Mouse (Mus musculus): Measurements from ENCODE around the gene Pacs1.
A peak's percentile ranks its signal among the peaks of the same experiment; 100 is the strongest.
"Not testable (repeated sequence)": the region's sequence is repeated elsewhere in the genome, so short reads cannot be mapped to it uniquely, and the experiment has no call there.

The Pacs1 gene

GRCm38 (mm10) chr19:5267015-5267414 is 5.9 kb downstream of the Pacs1 start:
- DNase-seq, result no peak

- no peak for DNase-seq
Observed at GRCm38 (mm10) chr19:5257140-5257539, 15.8 kb downstream of the Pacs1 start.

- not testable (repeated sequence) for DNase-seq
Observed at GRCm38 (mm10) chr19:5236981-5237380, 35.9 kb downstream of the Pacs1 start.

- no peak for DNase-seq
Observed at GRCm38 (mm10) chr19:5232696-5233095, 40.2 kb downstream of the Pacs1 start.

GRCm38 (mm10) chr19:5230110-5230509 is 42.8 kb downstream of the Pacs1 start:
- no peak for DNase-seq

GRCm38 (mm10) chr19:5224624-5225023 is 48.3 kb downstream of the Pacs1 start:
- no peak for DNase-seq

GRCm38 (mm10) chr19:5224077-5224476 is 48.8 kb downstream of the Pacs1 start:
- DNase-seq, result no peak

- no peak for DNase-seq
Observed at GRCm38 (mm10) chr19:5221926-5222325, 51.0 kb downstream of the Pacs1 start.

- not testable (repeated sequence) for DNase-seq
Observed at GRCm38 (mm10) chr19:5221219-5221723, 51.6 kb downstream of the Pacs1 start.

GRCm38 (mm10) chr19:5220389-5220788 is 52.5 kb downstream of the Pacs1 start:
- DNase-seq, result no peak

GRCm38 (mm10) chr19:5201691-5202090 is 71.2 kb downstream of the Pacs1 start:
- no peak for DNase-seq

- not testable (repeated sequence) for DNase-seq
Observed at GRCm38 (mm10) chr19:5200617-5201016, 72.3 kb downstream of the Pacs1 start.

GRCm38 (mm10) chr19:5198553-5198952 is 74.4 kb downstream of the Pacs1 start:
- no peak for DNase-seq

GRCm38 (mm10) chr19:5195417-5196035 is 77.4 kb downstream of the Pacs1 start:
- DNase-seq, result peak; percentile 27

- DNase-seq, result no peak
Observed at GRCm38 (mm10) chr19:5192397-5192796, 80.5 kb downstream of the Pacs1 start.

GRCm38 (mm10) chr19:5187439-5187838 is 85.5 kb downstream of the Pacs1 start:
- DNase-seq, result peak; percentile 30

GRCm38 (mm10) chr19:5181926-5182325 is 91.0 kb downstream of the Pacs1 start:
- no peak for DNase-seq

- DNase-seq, result no peak
Observed at GRCm38 (mm10) chr19:5178631-5179030, 94.3 kb downstream of the Pacs1 start.

- DNase-seq, result no peak
Observed at GRCm38 (mm10) chr19:5170430-5170829, 102.5 kb downstream of the Pacs1 start.

GRCm38 (mm10) chr19:5167477-5167876 is 105.4 kb downstream of the Pacs1 start:
- no peak for DNase-seq

GRCm38 (mm10) chr19:5164380-5164779 is 108.5 kb downstream of the Pacs1 start:
- no peak for DNase-seq

GRCm38 (mm10) chr19:5161913-5162312 is 111.0 kb downstream of the Pacs1 start:
- no peak for DNase-seq

- DNase-seq, result no peak
Observed at GRCm38 (mm10) chr19:5152261-5152660, 120.7 kb downstream of the Pacs1 start.

- no peak for DNase-seq
Observed at GRCm38 (mm10) chr19:5151741-5152140, 121.2 kb downstream of the Pacs1 start.

- peak; percentile 23 for DNase-seq
Observed at GRCm38 (mm10) chr19:5151331-5151730, 121.6 kb downstream of the Pacs1 start.
